Mouse (Mus musculus): ENCODE measurements around the gene Naa16.

Naa16 gene

GRCm38 (mm10) chr14:79330944-79331561, 59.5 kb downstream of the Naa16 start:
- DNase-seq (ENCODE audit: low read depth, low spot score): no peak

DNA sequence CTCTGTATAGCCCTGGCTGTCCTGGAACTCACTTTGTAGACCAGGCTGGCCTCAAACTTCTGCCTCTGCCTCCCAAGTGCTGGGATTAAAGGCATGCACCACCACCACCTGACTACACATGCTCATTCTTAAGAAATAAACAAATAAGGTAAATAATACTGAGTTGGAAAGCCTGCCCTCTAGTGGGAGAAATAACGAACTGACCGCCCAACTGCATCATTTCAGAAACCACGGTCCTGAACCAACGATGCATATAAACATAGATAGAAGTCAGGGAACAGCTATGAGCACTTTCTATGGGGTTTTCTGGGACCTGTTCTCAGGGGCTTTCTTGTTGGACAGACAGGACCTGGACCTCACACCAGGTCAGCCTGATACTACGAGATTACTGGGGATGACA, 63.5 kb downstream of the Naa16 start:
- DNase-seq (ENCODE audit: low read depth, low spot score): peak; percentile 22

- DNase-seq (ENCODE audit: low read depth, low spot score): no peak
Measured at GRCm38 (mm10) chr14:79324112-79324840, 66.3 kb downstream of the Naa16 start.

DNA sequence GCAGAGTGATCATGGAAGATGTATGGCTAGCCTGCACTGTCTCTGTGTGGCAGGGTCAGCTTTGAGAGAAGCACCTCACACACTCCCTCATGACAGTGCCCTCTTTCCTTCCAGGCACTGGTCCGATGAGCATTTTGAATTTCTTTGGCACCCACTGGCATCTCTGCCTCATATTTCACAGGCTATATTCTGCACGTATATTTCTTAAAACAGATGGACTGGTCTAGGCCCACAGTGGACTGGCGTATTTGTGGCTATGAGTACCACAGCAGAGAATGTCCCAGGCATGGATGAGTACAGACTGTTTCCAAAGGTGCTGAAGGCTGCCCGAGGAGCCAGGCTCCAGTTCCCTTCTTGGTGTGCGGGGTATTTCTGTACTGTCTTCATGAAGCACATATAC, 68.7 kb downstream of the Naa16 start:
- no peak for DNase-seq (ENCODE audit: low read depth, low spot score)

GRCm38 (mm10) chr14:79321152-79321551, 69.4 kb downstream of the Naa16 start:
- no peak for DNase-seq (ENCODE audit: low read depth, low spot score)

DNA sequence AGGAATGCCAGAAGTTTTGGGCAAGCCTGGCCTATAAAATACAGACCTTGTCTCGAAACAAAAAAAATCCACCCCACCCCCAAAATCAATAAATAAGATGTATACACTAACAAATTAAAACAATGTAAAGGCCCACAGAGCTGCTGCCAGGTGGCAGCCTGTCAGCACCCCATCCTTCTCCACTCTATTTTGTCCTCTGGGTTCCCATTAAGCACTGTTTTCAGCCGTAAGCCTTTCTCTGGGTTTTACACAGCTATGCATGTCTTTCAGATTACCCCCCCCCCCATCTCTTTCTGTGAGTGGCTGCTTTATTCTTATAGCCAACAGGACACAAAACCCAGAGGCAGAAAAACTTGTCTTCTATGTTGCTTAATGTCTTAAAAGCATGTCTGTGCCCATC, 73.0 kb downstream of the Naa16 start:
- no peak for DNase-seq (ENCODE audit: low read depth, low spot score)

GRCm38 (mm10) chr14:79315877-79316276, 74.7 kb downstream of the Naa16 start:
- DNase-seq (ENCODE audit: low read depth, low spot score): no peak

DNA sequence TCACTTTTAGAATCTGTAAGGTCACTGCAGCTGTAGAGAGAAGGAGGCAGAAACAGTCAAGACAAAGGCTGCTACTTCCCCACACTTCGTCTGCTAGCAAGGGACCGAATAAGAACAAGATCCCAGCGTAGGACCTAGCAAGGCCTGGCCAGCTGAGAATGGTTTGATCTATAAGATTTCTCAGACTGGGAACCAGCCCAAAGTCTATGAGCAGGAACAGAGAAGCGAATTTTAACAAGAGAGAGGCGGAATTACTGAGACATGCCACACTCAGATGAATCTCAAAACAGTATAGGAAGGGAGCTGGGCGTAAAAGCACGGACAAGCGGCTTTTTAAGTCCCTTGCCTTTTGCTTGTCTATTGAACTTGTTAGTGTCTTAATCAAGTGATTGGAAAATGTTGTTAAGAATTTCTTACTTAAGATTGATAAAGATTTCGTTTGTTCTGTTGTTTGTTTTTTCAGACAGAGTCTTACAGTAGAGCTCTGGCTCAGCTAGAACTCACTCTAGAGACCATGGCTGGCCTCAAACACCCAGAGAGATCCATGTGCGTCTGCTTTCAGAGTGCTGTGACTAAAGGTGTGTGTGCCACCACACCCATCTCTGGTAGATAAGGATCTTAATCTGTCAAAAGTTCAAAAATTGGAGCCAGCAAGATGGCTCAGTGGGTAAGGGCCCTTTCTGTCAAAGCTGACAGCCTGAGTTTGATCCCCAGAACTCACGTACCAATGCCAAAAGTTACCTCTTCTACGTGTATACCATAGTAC, 76.2 kb downstream of the Naa16 start:
- DNase-seq (ENCODE audit: low read depth, low spot score): no peak

DNA sequence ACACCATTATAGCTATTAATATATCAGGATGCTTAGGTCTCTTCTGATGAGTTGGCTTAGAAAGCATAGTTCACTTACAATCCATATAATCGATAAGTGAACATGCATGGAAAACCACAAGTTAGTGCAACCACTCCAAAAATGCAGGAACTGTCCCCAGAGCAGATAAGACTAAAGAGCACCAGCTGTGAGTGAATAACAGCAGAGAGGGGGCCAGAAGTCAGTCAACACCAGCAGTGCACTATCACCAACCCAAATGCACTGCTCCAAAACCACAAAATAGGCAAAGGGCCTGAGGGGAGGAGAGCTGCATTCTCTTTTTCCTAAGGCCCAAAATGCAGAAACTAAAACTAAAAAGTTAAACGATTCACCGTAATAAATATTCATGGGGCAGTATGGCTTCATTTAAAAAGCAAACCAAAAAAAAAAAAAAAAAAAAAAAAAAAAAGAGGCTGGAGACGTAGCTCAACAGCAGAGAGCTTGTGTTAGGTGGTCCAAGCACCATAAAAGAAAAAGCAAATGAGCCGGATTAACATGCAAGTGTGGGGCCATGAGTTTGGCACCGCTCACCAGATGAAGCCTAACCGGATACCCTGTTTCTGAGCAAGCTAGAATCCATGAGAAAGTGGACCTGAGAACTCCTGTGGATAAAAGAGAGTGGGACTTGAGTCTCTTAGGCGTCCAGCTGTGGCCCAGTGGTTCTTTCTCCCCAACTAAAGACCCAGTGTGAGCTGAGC, 77.0 kb downstream of the Naa16 start:
- no peak for DNase-seq (ENCODE audit: low read depth, low spot score)

DNA sequence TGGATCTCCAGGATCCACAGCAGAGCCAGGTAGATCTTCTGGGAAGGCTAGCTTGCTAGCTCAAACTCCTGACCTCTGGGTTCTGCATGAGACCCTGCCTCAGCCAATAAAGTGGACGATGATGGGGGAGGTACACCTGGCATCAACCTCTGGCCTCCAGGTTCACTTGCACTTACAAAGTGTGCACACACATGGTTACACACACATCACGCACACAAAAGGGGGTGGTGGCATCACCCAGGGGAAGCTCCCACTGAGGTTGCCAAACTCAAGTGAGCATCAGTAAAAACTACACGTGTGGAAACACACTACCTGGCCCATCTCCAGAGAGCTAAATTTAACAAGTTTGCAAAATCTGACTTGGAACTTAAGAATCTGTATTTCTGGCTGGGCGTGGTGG, 77.9 kb downstream of the Naa16 start:
- DNase-seq (ENCODE audit: low read depth, low spot score): no peak

GRCm38 (mm10) chr14:79311918-79312454, 78.6 kb downstream of the Naa16 start:
- no peak for DNase-seq (ENCODE audit: low read depth, low spot score)

- DNase-seq (ENCODE audit: low read depth, low spot score): no peak
Measured at GRCm38 (mm10) chr14:79309115-79309514, 81.5 kb downstream of the Naa16 start.

- DNase-seq (ENCODE audit: low read depth, low spot score): no peak
Measured at GRCm38 (mm10) chr14:79308364-79308763, 82.2 kb downstream of the Naa16 start.

DNA sequence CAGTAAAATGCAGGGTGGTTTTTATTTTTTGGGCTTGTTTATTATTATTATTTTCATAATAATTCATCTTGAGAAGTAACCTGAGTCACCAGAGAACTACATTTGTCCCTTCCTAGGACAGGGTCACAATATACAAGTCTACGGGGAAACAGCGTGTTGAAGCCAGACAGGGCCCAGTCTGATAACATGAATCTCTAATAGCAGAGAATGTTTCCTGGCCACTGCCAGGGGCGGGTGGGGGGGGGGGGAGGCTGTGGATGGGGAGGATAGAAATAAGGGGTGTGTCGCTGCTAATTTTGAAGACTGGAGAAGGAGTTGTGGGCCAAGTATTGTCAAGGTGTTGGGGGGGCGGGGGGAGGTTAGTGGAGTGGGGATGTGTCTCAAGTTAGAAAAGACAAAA, 82.7 kb downstream of the Naa16 start:
- no peak for DNase-seq (ENCODE audit: low read depth, low spot score)

GRCm38 (mm10) chr14:79307138-79307537, 83.4 kb downstream of the Naa16 start:
- no peak for DNase-seq (ENCODE audit: low read depth, low spot score)

GRCm38 (mm10) chr14:79304873-79305464, 85.6 kb downstream of the Naa16 start:
- DNase-seq (ENCODE audit: low read depth, low spot score): no peak

DNA sequence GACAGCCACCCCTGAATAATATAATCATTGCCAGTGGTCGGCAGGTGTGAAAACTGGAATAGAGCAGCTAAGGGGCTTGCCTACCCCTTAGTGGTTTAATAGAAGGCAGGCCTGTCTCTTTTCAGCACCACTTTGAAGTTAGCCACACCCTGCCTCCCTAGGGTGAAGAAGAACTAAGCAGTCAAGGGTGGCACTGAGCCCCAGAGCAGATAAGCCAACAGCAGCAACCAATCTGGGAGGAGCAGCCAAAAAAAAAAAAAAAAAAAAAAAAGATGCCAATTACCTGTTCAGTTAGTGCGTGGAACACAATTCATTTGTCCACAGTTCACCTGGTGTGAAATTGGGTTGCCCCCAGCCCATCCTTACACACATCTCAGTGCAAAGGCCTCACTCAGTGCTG, 87.4 kb downstream of the Naa16 start:
- DNase-seq (ENCODE audit: low read depth, low spot score): no peak

DNA sequence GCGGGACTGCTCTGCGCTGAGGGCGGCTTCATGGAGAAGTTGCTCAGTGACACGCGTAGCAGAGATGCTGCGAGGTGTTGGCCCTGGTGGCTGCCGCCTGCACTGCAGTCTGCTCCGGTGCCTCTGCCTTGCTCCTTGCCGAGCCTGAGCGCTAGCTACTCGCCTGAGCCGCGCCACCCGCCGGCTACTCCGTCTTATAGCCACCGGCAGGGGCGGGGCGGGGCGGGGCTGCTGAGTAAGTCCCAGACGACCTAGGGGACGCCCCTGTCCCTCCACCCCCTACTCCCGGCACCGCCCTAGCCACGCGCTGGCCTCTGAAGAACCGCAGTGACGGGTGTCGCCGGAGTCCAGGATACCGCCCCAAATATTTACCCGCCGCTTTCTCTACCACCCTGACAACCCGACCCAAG, 89.1 kb downstream of the Naa16 start, which contains the start of gene Rgcc:
Gene Rgcc, minus strand, starts transcription at position 180 of the 410 bp plus-strand sequence.
- peak; percentile 87 for DNase-seq (ENCODE audit: low read depth, low spot score)

DNA sequence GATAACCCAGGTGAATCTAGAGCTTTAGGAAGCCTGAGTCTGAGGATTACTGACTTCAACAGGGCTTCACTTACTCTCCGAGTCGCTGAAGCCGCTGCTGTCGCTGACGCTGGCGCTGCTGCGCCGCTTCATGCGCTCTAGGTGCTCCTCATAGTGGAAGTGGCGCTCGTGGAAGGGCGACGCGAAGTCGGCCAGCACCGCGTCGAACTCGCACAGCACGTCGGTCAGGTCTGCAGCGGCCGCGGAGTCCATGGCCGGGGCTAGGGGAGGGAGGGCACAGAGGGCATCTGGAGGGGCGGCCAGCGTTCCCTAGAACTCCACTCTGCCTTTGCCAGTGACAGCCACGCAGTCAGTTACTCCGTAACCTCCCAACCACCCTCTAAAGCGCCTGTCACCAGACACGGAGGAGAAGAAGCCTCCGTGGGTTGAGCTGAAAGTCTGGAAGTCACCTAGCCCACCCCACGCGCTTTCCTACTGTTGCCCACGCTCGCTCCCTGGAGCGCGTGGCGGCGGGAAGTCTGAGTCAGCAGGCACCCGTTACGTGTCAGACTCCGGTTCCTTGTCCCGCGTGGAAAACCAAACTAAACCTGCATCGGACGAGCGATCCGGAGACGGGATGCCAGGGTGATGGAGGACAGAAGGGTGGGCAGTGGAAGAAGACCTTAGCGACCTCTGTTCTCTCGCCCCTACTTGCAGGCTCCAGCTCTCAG, 89.8 kb downstream of the Naa16 start:
- DNase-seq (ENCODE audit: low read depth, low spot score): no peak

DNA sequence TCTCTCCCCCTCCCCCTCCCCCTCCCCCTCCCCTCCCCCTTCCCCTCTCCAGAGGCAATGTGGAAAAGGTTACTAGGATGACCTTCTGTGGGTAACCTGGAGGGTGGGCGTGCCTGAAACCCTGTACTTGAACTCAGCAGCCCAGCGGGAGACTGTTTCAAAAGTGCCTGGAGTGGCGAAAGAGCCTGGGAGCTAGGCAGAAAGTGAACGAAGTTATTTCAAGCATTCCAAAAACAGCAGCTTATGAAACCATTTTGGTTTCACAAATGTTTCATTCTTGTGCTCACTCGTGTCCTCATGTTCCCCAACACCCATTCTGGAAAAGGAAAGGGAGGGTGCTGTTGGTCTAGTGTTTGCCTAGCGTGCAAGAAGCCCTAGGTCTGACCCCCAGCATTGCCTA, 90.8 kb downstream of the Naa16 start:
- no peak for DNase-seq (ENCODE audit: low read depth, low spot score)

DNA sequence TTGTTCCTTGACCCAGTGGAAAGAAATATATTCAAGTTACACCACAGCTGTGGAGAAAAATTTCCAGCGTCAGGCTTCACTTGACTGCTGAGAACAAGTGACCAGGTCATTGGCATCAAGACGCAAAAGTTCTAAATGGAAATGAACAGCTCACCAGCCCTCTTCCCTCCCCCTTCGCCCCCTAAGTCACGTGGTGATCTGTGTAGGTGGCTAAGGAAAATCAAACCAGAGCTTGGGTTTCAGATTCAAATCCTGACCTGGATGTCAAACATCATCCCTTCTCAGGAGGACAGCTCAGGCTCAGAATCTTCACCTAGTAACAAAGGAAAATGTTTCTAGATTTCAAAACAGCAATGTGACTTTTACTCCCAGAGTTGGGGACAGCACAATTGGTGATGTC, 91.3 kb downstream of the Naa16 start:
- DNase-seq (ENCODE audit: low read depth, low spot score): no peak
